Mouse (Mus musculus): ENCODE data around the gene Olfr1243. TPM values are rescaled to one million over a fixed set of nuclear protein-coding genes. Genes with fewer than 3 reads are reported as not detected.
"Not testable (repeated sequence)": the region's sequence is repeated elsewhere in the genome, so short reads cannot be mapped to it uniquely, and the experiment has no call there.

Olfr1243 gene
- not detected in 3 replicates for total RNA-seq (2017)

DNA sequence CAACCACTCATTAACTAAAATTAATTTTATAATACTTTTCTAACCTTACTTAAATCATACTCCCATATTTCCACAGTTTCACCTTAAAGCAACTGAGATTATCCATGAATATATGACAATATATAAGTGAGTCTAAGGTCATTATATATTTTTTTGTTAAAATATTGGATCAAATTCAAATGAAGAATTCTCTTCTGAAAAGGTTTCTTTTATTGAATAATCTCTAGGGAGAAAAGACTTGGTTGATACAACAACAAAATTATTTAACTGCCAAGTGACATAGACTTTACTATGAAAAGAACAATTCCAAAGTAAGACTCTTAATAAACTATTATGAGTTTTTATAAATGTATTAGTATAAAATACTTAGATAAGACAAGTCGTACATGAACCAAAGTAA, at the start of gene Olfr1243:
Olfr1243 (minus strand) TSS at position 101 of the 400 bp plus-strand sequence.
- no peak for ATAC-seq (replicated peaks; ENCODE audit: insufficient number of reproducible peaks, low FRiP score, low TSS enrichment, poor library complexity, severe bottlenecking)

DNA sequence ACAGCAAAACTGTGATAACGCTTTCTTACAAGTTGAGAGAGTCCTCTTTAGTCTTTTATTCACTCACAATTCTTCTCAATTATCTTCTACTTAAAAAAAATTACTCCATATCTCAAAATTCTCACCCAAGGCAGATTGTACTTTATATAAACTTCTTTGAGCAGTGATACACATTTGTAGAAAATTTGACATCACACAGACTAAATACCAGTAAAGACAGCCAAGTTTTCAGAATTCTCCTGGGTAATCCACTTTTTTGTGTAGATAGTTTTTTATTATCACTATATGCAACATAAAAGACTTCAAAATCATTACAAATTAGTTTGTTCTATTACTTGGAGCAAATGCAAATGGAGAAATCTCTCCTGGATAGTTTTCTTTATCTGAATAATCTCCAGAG, 47.1 kb upstream of the Olfr1243 start, which contains the start of gene Olfr1245:
Olfr1245 (minus strand) TSS at position 101 of the 400 bp plus-strand sequence.
- no peak for ATAC-seq (replicated peaks; ENCODE audit: insufficient number of reproducible peaks, low FRiP score, low TSS enrichment, poor library complexity, severe bottlenecking)

DNA sequence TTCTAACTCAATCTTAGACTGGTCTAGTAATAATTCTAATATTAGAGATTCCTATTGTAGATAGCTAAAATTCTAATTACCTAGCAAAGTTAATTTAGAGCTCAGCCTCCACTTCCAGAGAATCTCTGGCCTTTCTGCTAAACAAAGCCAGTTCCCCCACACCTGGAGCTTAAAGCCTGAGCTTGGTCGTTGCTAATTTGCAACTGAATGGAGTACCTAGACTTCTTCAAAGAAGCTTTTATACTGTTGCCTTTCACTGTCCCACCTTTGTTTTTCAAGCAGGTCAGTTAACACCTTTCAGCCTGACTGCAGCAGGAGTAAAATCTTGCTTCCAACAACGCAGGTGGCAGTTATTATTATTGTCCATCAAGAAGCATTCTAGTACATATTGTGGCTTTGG, 31.4 kb upstream of the Olfr1243 start:
- ATAC-seq (replicated peaks; ENCODE audit: insufficient number of reproducible peaks, low FRiP score, low TSS enrichment, poor library complexity, severe bottlenecking), result not testable (repeated sequence)

DNA sequence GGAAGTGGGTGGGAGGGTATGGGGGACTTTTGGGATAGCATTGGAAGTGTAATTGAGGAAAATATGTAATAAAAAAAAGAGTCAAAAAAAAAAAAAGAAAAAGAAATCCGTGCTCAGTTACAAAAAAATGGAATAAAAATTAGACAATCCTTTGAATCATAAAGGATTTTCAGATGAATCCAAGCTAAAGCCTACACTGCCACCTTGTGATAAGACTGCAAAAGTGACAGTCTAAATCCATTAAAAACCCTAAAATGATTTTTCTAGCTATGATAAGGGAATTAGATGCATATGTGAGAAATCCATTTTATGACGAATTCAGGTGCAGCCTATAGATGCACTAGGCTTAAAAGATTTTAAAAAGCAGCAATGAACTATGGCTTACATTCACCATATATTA, 13.2 kb upstream of the Olfr1243 start:
- no peak for ATAC-seq (replicated peaks; ENCODE audit: insufficient number of reproducible peaks, low FRiP score, low TSS enrichment, poor library complexity, severe bottlenecking)

DNA sequence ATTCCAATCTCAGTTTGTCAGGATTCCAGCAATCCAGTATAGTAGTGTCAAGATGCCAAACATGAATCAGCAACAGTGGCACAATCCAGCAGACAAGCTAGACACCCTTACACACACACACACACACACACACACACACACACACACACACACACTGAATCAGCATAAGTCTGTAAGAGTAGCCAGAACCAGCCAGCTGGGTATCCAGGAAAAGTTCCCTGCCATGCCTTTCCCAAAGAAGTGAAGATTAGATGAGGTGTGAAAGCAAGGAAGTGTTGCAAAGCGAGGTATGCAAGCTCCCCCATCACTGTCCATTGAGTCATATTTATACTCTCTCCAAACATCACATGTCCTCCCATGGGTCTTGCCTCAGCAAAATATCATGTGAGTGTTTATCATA, 8.6 kb upstream of the Olfr1243 start:
- ATAC-seq (replicated peaks; ENCODE audit: insufficient number of reproducible peaks, low FRiP score, low TSS enrichment, poor library complexity, severe bottlenecking), result no peak

DNA sequence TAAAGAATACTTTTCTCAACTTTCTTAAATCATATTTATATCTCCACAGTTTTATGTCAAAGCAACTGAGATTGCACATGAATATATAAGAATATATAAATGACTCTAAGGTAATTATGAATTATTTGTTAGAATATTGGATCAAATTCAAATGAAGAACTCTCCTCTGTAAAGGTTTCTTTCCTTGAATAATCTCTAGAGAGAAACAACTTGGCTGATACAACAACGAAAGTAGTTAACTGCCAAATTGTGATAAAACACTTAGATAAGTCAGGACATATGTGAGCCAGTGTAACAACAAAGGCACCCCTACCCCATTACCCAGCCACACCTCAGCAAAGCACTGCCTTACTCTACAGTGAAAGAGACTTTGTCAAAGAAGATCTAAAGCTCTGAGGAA, 33.1 kb downstream of the Olfr1243 start, which contains the start of gene Olfr1242:
Olfr1242 (minus strand) TSS at position 101 of the 400 bp plus-strand sequence.
- no peak for ATAC-seq (replicated peaks; ENCODE audit: insufficient number of reproducible peaks, low FRiP score, low TSS enrichment, poor library complexity, severe bottlenecking)

DNA sequence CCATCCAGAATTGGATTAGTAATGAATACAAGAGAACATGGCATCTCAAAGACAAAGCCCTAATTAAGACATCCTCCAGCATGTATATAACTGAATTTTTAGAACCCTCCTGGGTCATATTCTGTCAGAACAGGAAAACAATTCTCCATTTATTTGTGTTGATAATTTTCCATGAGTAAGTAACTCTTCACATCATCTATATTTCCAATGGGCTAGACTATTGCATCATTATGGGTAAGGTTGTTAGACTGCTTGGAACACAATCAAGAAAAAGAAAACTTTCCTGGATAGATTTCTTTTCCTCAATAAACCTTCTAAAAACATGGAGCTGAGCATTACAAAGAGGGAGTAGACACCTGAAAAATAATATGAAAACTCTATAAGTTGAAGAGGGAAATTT, 44.3 kb downstream of the Olfr1243 start, which contains the start of gene Olfr1241:
Olfr1241 (minus strand) TSS at position 101 of the 400 bp plus-strand sequence.
- no peak for ATAC-seq (replicated peaks; ENCODE audit: insufficient number of reproducible peaks, low FRiP score, low TSS enrichment, poor library complexity, severe bottlenecking)

Other genes starting within 250 kb of the Olfr1243 start
- gene Olfr1229, start 243.5 kb downstream of the Olfr1243 start, total RNA-seq (2017), result not detected in 3 replicates
- not detected in 3 replicates for gene Olfr1230, start 234.2 kb downstream of the Olfr1243 start, total RNA-seq (2017)
- gene Olfr1231, start 224.4 kb downstream of the Olfr1243 start, total RNA-seq (2017), result 1.3 TPM in 1 of 3 replicates, not detected in the others
- not detected in 3 replicates for gene Olfr1232, start 201.8 kb downstream of the Olfr1243 start, total RNA-seq (2017)
- not detected in 3 replicates for gene Olfr1233, start 189.1 kb downstream of the Olfr1243 start, total RNA-seq (2017)
- not detected in 3 replicates for gene Olfr1234, start 166.6 kb downstream of the Olfr1243 start, total RNA-seq (2017)
- not detected in 3 replicates for gene Olfr1238, start 121.8 kb downstream of the Olfr1243 start, total RNA-seq (2017)
- gene Olfr1239, start 111.1 kb downstream of the Olfr1243 start, total RNA-seq (2017), result not detected in 3 replicates
- gene Olfr1240, start 88.5 kb downstream of the Olfr1243 start, total RNA-seq (2017), result not detected in 3 replicates
- not detected in 3 replicates for gene Olfr1241, start 44.4 kb downstream of the Olfr1243 start, total RNA-seq (2017)
- gene Olfr1242, start 33.2 kb downstream of the Olfr1243 start, total RNA-seq (2017), result not detected in 3 replicates
- gene Olfr1245, start 47.0 kb upstream of the Olfr1243 start, total RNA-seq (2017), result not detected in 3 replicates
- 0.10 TPM in 2 of 3 replicates, not detected in the other for gene Olfr1246, start 61.7 kb upstream of the Olfr1243 start, total RNA-seq (2017)
- gene Olfr1247, start 82.6 kb upstream of the Olfr1243 start, total RNA-seq (2017), result 0.32 TPM in 1 of 3 replicates, not detected in the others
- gene Olfr1248, start 86.8 kb upstream of the Olfr1243 start, total RNA-seq (2017), result not detected in 3 replicates
- not detected in 3 replicates for gene Olfr1249, start 103.5 kb upstream of the Olfr1243 start, total RNA-seq (2017)
- gene Olfr1250, start 130.0 kb upstream of the Olfr1243 start, total RNA-seq (2017), result 0.10 TPM in 1 of 3 replicates, not detected in the others
- gene Olfr1251, start 140.4 kb upstream of the Olfr1243 start, total RNA-seq (2017), result not detected in 3 replicates
- not detected in 3 replicates for gene Olfr1252, start 193.5 kb upstream of the Olfr1243 start, total RNA-seq (2017)
- gene Olfr1253, start 225.6 kb upstream of the Olfr1243 start, total RNA-seq (2017), result not detected in 3 replicates

Measured in monocyte, adult 5-6 weeks (primary cell).